Mouse (Mus musculus): ENCODE results near the gene Fam78a.

DNA sequence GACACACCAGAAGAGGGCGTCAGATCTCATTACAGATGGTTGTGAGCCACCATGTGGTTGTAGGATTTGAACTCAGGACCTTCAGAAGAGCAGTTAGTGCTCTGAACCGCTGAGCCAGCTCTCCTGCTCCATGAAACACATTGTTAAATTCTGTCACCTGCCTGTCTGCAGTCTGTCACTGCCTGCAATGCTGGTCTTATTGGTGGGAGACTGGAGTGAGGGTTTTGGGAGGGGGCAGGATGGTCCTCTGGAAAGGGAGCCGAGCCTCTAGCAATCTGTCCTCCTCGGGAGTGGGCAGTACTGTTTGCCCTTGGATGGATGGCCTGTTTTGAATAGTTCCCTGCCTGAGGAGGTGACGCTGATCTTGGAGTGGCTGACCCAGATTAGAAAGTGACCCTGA lies 40.8 kb downstream of the Fam78a start:
- TF ChIP-seq POLR2A (IDR thresholded peaks at IDR 0.05; ENCODE audit: low read depth, low read length): no peak
- TF ChIP-seq CTCF (IDR thresholded peaks at IDR 0.05; ENCODE audit: extremely low read depth, insufficient read depth, insufficient read length, insufficient replicate concordance): no peak

Measured in spleen, adult 2 months (tissue).